Mouse (Mus musculus) kidney, adult 2 months (tissue): ENCODE data around the gene Sox5.
A peak's percentile ranks its signal among the peaks of the same experiment; 100 is the strongest.

Source experiments
- CTCF ChIP-seq: fragments of 200-500 bp; conservative IDR thresholded peaks from 2 replicates; pipeline ENCODE4 v1.5.1; 2011; ENCODE audit warnings: low read depth, mild to moderate bottlenecking, control low read depth, low read length, moderate library complexity, mixed read lengths; ENCODE audit not compliant: insufficient read depth, insufficient read length
- POLR2A ChIP-seq: fragments of 200-500 bp; IDR thresholded peaks from one replicate; pipeline ENCODE4 v1.6.1; 2011; ENCODE audit warnings: low read depth, low read length, control low read depth

- TF ChIP-seq CTCF (peak; percentile 24; the same call in 1 of the 2 replicates), POLR2A (no peak)
These were observed 442.2 kb downstream of the Sox5 start for GRCm38 (mm10) chr6:144339554-144339953.
